Mouse (Mus musculus) megakaryocyte, embryonic 14.5 days (primary cell): ENCODE data around the gene Zfp541.

Experiments used
- FLI1 ChIP-seq: IDR thresholded peaks from 2 replicates; pipeline ENCODE4 v1.6.1; 2012; ENCODE audit warnings: low read length, inconsistent platforms, mixed read lengths
- GATA1 ChIP-seq: IDR thresholded peaks from 3 replicates; pipeline ENCODE4 v1.6.1; 2012; ENCODE audit warnings: mixed read lengths, low read length, inconsistent platforms, borderline replicate concordance

GRCm38 (mm10) chr7:16033580-16034461 lies 27.8 kb upstream of the Zfp541 start:
- TF ChIP-seq FLI1 = no peak
- TF ChIP-seq GATA1 = no peak
